Mouse (Mus musculus): ENCODE results near the gene Ryr2.

Ryr2 gene

GRCm38 (mm10) chr13:11933334-11933733 lies 173.4 kb downstream of the Ryr2 start:
- no peak for DNase-seq

DNA sequence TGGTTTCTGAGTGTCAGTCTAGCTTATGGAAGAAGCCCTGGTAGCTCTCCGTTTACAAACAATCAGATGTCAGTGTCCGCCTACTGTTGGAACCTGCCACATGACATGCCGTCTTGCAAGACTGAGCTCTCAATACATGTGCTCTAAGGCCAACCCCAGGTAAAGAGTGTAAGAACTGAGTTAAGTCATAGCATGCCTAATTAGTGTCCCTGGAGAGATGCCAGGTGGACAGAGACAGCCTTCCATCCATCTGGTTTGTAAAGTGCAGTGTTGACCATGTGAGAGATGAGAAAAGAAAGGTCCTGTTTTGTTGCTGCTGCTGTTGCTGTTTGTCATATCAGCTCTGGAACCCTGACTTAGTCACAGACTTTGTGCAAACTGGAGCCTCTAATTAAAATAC lies 178.0 kb downstream of the Ryr2 start:
- peak; percentile 70 for DNase-seq

DNA sequence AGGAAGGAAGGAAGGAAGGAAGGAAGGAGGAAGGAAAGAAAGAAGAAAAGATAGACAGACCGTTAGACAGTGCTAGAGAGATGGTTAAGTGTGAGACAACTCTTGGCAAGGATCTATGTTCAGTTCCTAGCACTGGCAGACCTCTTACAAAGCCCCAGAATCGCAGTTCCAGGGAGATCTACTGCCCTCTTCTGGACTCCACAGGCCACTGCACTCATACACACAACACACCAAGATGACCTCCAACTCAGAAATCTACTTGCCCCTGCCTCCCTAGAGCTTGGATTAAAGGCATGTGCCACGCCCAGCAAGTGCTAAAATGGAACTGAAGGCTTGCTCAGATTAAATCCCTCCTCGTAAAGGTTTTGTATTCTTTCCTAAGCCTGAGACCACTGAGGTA lies 179.0 kb downstream of the Ryr2 start:
- DNase-seq, result no peak

GRCm38 (mm10) chr13:11926720-11927500 lies 179.8 kb downstream of the Ryr2 start:
- DNase-seq, result peak; percentile 75

GRCm38 (mm10) chr13:11926215-11926614 lies 180.5 kb downstream of the Ryr2 start:
- no peak for DNase-seq

DNA sequence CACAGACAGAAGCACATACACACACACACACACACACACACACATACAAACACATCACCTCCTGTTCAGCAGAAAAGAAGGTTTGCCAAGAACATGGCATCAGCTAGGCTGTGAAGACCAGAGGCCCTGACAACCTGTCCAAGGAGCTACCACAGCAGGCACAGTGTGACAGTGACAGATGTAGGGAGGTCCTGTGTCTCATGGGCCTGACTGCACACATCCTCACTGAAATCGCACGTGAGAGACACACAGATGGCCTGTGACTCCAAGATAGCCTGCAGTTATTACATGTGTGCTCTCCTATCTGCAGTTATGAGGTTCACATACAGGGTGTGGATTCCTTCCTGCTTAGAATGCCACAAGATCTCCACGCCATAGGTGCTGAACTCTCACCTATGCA lies 182.0 kb downstream of the Ryr2 start:
- DNase-seq, result no peak

GRCm38 (mm10) chr13:11920495-11920894 lies 186.2 kb downstream of the Ryr2 start:
- DNase-seq, result peak; percentile 61

- no peak for DNase-seq
Observed at GRCm38 (mm10) chr13:11919448-11919847, 187.3 kb downstream of the Ryr2 start.

GRCm38 (mm10) chr13:11915619-11916018 lies 191.1 kb downstream of the Ryr2 start:
- no peak for DNase-seq

DNA sequence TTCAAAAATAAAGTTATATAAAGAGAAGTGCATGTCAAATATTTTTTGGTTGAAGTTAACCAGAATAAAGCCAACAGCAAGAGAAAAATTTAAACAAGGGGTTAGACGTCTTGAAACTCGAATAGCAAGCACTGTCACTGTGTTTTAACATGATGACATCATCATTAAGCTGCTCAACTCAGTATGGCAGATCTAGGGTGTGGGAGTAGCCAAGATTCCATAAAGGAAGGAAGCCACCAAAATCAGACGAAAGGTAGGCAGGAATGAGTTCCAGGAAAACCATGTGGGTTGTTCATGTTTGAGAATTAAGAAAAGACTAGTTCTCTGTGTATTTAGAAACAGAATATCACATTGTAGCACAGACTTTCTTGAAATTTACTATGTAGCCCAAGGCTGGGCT lies 192.1 kb downstream of the Ryr2 start:
- no peak for DNase-seq

GRCm38 (mm10) chr13:11912208-11912607 lies 194.5 kb downstream of the Ryr2 start:
- DNase-seq, result no peak

DNA sequence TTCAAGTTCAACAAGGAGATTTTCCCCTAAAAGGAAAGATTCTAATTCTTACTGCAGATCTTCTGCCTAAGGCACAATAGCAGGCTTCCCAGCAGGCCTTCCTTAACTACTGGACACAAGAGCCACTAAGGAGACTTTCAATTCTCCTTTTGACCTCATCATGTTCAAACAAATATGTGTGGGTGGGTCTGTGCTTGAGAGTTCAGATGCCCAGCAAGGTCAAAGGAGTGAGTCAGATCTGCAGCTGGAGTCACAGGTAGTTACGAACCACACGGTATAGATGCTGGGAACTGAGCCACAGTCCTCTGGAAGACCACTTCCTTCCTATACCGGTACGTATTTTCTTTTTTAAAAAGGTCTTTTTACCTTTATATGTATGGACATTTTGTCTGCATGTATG lies 198.6 kb downstream of the Ryr2 start:
- DNase-seq, result no peak

DNA sequence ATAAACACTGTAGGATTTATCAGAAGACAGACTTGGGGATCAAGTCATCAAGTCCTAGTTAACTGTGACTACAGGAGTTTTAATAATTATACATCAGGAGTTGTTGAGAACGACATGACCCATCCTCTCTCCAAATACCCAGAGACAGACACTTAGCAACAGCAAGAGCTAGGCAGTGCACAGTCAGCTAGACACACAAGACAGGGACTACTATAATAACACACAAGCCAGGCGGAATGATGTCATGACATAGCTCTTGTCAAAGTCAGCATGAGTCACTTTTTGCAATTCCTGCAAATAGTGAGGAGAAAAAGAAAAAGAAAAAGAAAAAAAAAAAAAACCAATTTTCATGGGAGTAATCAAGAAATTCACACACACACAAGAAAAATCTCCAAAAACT lies 201.6 kb downstream of the Ryr2 start:
- no peak for DNase-seq

DNA sequence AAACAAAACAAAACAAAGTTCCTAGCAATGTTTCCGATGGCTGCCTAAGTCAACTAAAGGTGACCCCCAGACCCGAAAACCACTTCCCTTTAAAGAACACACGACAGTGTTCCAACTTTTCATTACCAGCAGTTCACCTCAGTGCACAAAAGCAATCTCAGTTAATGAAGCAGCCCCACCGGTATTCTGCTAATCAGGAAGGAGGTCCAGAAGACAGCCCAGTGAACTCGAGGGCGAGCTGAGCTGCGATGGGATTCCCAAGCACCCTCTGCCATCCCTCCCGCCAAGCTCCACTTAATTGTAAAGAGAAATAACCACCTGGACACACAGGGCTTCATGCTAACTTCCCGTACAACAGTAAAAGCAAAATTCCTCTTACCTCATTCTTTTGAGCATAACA lies 203.5 kb downstream of the Ryr2 start:
- no peak for DNase-seq

DNA sequence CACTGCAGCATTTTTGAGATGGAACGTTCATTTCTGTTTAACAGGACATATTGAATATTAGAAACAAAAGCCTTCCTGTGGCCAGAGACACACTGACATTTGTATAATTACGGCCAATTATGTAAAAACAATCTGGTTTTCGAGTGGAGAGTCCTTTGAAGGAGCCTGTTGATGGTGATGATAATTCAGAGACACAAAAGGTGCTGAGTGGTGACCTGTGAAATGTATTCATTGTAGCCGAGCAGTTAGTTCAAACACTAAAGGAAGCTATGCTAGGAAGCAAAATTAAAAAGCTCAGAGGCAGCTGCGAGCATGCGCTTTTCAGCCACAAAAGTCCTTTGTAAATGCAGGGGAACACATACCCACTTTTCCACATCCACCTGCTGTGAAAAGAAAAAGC lies 203.9 kb downstream of the Ryr2 start:
- no peak for DNase-seq

GRCm38 (mm10) chr13:11900631-11901030 lies 206.1 kb downstream of the Ryr2 start:
- DNase-seq, result no peak

DNA sequence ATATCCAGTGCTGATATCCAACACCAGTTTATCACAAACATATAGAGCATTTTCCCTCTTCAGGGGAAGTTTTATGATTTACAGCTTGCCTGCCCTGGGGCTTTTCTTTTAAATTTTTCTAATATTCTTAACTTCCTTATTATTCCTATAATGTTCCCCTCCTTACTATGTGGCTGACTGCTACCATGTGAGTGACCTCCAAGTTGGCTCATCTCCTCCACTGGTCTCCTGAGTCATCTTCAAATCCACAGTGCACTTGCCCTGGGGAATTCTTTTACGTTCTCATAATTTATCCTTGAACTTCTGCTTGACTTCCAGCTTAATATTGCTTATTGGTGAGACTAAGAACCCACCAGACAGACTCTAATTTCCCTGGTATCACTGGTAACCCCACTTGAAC lies 211.1 kb downstream of the Ryr2 start:
- DNase-seq, result no peak

DNA sequence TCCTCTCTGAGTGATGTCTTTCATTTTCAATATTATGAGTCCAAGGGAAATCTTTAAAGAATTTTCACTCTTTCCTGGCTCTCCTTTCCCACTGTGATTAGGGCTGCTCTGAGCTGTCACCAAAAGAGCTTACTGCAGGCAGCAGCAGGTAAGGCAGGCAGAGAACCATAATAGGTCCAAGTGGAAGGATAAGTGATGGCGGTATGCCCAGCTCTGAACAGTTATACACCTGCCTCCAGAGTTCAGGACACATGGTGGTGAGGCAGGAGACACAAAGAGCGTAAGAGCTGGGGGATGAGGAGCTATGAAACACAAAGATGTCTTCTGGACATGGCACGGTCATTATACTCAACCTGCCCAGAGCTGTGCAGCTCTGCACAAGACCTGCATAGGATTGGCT lies 215.0 kb downstream of the Ryr2 start:
- peak; percentile 82 for DNase-seq

DNA sequence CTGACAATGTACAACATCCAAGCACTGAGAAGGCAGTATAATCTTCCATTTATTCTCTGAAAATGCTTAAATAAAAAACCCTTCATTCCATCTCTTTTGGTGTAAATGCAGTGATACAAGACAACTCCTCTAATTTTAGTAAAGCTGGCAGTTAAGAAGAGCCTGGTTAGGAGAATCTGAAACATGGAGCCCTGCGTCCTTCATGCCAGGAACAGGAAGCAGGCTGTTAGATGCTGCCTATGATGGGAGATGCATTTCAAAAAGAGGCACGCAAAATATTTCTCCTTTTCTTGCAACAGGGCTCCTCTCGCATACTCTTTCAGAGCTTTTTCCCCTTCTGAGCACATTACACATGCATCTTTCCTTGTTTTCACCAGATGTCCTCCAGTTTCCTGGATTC lies 215.6 kb downstream of the Ryr2 start:
- DNase-seq, result no peak

DNA sequence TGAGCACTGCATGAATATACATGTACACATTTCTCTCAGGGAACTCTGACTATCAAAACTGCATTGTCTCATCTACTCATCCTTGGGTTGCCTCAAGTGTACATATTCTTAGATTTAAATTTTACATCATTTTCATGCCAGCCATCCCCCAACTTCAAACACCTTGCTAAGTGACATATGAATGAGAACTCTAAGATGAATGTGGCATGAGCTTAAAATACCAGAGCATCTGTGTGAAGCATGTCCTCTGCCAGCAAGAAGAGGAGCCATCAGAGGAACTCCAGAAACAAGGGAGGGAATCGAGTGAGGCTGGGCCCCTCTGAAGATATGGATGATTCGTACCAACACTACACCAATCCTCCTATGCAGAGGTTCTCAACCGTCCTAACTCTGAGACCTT lies 222.6 kb downstream of the Ryr2 start:
- DNase-seq, result no peak

DNA sequence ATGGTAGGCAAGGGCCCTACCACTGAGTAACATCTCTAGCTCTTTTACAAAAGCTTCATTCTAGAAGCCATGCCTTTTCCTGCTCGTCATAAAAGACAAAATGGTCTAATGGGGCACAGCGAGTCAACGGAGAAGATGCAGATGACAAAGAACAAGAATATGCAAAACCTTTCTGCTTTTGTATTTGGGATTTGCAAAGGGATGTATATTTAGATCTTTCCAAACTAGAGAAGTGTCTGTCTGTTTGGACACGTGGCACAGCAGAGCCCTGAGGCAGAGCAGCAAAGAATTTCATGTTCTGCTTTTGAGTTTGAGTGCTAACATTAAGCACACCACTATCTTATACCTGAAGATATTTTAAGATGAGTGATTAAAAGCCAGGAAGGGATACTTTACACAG lies 224.4 kb downstream of the Ryr2 start:
- DNase-seq, result no peak

DNA sequence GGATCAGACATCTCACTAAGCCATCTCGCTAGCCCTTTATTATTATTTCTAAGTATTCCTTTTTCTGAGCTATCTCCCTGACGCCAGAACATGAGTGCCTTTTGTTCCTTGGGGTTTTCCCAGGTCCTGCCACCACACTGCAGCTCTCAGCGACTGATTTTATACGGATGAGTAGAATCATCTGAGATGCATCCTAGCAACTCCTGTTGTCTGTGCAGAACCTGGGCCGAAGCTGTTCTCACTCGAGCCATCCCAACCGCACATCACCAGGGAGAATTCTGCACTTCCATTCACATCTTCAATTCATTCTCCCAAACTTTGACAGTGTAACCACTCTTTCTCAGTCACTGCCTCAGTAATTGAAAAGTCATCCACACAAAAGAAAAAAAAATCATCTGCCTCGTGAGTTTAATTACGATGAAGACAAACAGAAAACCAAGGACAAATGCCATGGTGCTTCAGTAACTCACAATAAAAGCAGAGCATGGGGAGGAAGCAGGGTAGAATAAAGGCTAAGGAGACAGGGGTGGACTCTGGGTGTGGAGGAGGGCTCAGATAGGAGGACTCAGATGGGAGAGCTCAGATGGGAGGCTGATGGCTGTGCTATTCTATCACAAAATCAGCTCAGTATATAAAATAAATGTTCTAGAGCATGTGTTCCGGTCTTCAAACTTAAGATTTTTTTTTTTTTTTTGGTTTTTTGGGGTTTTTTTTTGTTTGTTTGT lies 226.1 kb downstream of the Ryr2 start:
- DNase-seq, result no peak

DNA sequence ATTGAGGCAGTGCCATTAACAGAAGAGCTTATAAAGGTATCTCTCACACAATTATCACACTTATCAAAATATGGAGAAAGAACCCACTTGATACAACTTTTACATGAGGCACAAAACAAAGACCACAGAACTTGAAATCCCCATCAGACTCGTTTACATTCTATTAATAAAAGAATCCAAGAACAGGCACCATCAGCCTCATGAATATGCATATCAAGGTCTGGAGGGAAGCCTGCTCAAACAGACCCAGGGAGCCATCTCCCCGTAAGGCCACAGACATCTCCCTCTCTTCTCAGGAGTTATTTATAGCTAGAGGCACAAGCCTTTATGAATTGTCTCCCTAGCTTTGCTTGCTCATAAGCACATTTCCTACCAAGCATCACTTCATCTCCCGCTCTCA lies 227.7 kb downstream of the Ryr2 start:
- no peak for DNase-seq

GRCm38 (mm10) chr13:11874852-11875251 lies 231.9 kb downstream of the Ryr2 start:
- no peak for DNase-seq

GRCm38 (mm10) chr13:11869971-11870370 lies 236.8 kb downstream of the Ryr2 start:
- DNase-seq, result no peak

Data from cerebellum, adult 9-10 months (tissue).